Mouse (Mus musculus): ENCODE results near the gene Ttc7b. TPM values are rescaled to one million over a fixed set of nuclear protein-coding genes. Genes with fewer than 3 reads are reported as not detected.

Gene Ttc7b
- 6.9 and 7.3 TPM in 2 replicates for polyA plus RNA-seq (2015; fragmentation: Nextera tagmentation; extraction: Ambion mirVana)

DNA sequence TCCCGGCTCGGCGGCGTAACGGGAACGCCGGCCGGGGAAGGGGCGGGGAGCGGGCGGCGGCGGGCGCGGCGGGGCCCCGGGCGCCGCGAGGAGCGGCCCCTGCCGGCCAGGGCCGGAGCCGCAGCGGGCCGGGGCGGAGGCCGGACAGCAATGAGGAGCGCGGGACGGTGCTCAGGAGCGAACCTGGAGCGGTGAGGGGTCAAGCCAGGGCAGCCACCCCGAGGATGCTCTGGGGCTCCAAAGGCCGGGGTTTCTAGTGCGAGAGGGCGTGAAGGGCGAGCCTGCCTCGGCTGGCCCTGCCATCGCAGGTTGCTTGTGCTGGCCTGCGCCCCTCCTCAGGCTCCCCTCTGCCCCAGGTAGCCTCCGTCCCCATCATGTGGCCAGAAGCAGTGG lies at the start of gene Ttc7b:
Gene Ttc7b, minus strand, starts transcription at position 33 of the 393 bp plus-strand sequence.
- 1% methylated on average over 38 of the region's 42 CpGs for WGBS
- H3K4me1 ChIP-seq (replicated peaks) = peaks cover 41% of the 10 kb centered on the region
- H3K27me3 ChIP-seq = no peaks in the 10 kb centered on the region
- H3K36me3 ChIP-seq = no peaks in the 10 kb centered on the region
- peak within 1 kb of the TSS; percentile 87 for H3K4me3 ChIP-seq
- peak within 1 kb of the TSS; percentile 99 for H3K9ac ChIP-seq
- H3K9me3 ChIP-seq = no peaks in the 10 kb centered on the region
- ATAC-seq (ENCODE audit: low FRiP score) = peak; percentile 76
- peak within 1 kb of the TSS; percentile 91 for H3K4me2 ChIP-seq
- peak within 1 kb of the TSS; percentile 91 for H3K27ac ChIP-seq

DNA sequence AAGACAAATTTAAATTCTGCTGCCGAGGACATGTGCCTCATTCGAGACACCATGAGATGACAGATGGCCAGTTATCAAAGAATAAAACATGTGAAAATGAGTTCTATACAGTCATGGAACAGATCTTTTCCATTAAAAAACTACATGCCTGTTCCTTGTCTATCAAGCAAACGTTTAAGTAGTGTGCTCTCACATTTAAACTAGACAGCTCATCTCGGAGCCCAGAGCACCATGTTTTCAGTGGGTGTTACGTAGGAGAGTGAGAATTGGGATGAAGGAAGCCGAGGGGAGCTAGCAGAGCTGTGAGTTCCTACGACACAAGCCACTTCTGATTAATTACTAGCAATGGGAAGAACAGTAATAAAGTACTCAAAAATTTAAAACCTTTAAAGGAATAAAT lies 48.2 kb upstream of the Ttc7b start:
- ATAC-seq (ENCODE audit: low FRiP score) = no peak
- Histone ChIP-seq H3K9ac (no peak overlapping the region), H3K9me3 (no peaks in the 10 kb centered on the region), H3K27me3 (no peaks in the 10 kb centered on the region), H3K4me3 (no peak overlapping the region), H3K4me1 (replicated peaks) (no peaks in the 10 kb centered on the region), H3K4me2 (no peak overlapping the region), H3K36me3 (peaks cover 8% of the 10 kb centered on the region), H3K27ac (no peak overlapping the region)
- 85% methylated on average over 7 of the region's 7 CpGs for WGBS

DNA sequence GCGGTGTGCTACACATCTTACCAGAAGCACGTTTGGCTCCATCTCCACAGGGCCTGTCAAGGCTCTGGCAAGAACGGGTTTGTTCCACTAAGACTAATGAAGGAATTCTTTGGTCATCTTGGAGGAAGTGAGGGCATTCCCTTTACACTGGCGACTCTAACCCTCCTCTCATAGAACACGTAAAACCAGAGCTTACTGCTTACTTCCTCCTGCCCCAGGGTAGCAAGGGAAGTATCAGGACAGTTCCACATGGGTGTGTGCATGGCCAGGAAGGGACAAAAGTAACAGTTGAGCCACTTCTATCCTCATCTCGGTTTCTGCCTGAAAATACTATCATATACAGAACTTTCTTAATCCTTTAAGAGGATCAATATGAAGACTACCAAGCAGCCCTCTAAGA lies 47.5 kb upstream of the Ttc7b start:
- Histone ChIP-seq H3K27me3 (no peaks in the 10 kb centered on the region), H3K9me3 (no peaks in the 10 kb centered on the region)
- 93% methylated on average over 6 of the region's 6 CpGs for WGBS

DNA sequence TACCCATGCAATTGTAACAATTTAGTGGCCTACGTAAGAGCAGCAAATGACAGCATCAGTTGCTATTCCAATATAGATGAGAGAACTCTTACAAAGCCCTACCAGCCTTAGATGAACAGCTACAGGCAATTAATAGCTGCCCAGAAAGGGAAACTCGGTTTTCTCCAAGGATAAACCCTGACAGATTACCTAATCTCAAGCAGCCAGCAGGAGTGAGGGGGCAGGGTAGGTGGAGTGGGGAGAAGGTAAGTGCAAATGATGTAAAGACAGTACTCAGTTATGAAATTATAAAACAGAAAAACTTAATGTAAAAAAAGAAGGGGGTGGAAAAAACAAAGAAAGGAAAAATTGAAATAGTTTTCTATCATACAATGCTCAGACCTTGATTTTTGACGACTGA lies 47.0 kb upstream of the Ttc7b start:
- no peak overlapping the region for H3K27ac ChIP-seq
- no peak overlapping the region for H3K4me3 ChIP-seq
- no peaks in the 10 kb centered on the region for H3K4me1 ChIP-seq (replicated peaks)
- H3K36me3 ChIP-seq = peaks cover 13% of the 10 kb centered on the region; the same call in 1 of the 2 replicates
- no peak overlapping the region for H3K4me2 ChIP-seq
- H3K27me3 ChIP-seq = no peaks in the 10 kb centered on the region
- ATAC-seq (ENCODE audit: low FRiP score) = no peak
- H3K9me3 ChIP-seq = no peaks in the 10 kb centered on the region
- 86% methylated on average over 3 of the region's 3 CpGs for whole genome bisulfite sequencing
- no peak overlapping the region for H3K9ac ChIP-seq

More for the DNA sequence above, 47.5 kb upstream of the Ttc7b start:
- peaks cover 11% of the 10 kb centered on the region; the same call in 1 of the 2 replicates for H3K36me3 ChIP-seq
- no peak overlapping the region for H3K4me2 ChIP-seq
- no peak overlapping the region for H3K9ac ChIP-seq
- no peak overlapping the region for H3K27ac ChIP-seq
- no peak for ATAC-seq (ENCODE audit: low FRiP score)
- H3K4me3 ChIP-seq = no peak overlapping the region
- no peaks in the 10 kb centered on the region for H3K4me1 ChIP-seq (replicated peaks)

DNA sequence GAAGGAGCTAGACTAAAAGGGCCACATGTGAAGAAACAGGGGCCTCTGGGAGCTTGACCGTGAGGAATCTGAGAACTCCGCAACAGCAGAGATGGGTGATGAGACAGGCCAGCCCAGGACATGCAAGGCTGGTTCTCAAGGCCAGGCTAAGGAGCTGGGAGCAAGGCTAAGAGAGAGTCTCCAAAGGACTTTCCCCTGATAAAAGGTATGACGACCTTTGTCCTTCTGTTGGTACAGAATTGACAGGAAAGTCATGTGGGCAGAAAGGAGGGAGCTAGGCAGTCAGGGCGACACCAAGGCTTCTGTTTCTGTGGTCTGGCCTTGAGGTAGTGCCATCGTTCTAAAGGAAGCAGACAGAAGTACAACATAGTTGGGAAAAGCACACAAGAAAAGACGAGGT lies 33.0 kb upstream of the Ttc7b start:
- Histone ChIP-seq H3K27me3 (no peaks in the 10 kb centered on the region), H3K4me2 (no peak overlapping the region), H3K4me3 (no peak overlapping the region), H3K9ac (no peak overlapping the region), H3K4me1 (replicated peaks) (no peaks in the 10 kb centered on the region), H3K36me3 (peaks cover 15% of the 10 kb centered on the region), H3K9me3 (no peaks in the 10 kb centered on the region), H3K27ac (no peak overlapping the region)
- 86% methylated on average over 6 of the region's 6 CpGs for WGBS
- no peak for ATAC-seq (ENCODE audit: low FRiP score)

DNA sequence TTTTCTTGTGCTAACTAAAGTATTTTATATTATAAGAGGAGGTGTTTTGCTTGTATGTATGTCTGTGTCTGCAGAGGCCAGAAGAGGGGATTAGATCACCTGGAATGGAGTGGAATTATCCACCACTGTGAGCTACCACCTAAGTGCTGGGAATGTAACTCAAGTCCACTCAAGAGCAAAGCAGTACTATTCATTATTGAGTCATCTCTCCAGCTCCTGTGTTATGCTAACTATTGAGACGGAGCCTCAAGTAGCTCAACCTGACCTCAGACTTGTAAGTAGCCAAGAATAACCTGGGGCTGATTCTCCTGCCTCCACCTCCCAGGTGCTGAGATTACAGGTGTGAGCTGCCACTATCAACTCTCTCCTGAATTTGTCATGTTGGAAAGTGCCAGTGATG lies 31.3 kb upstream of the Ttc7b start:
- no peaks in the 10 kb centered on the region for H3K4me1 ChIP-seq (replicated peaks)
- no peak overlapping the region for H3K4me2 ChIP-seq
- no peak overlapping the region for H3K27ac ChIP-seq
- H3K27me3 ChIP-seq = no peaks in the 10 kb centered on the region
- ATAC-seq (ENCODE audit: low FRiP score) = no peak
- no peak overlapping the region for H3K4me3 ChIP-seq
- H3K9me3 ChIP-seq = no peaks in the 10 kb centered on the region
- H3K36me3 ChIP-seq = peaks cover 15% of the 10 kb centered on the region
- H3K9ac ChIP-seq = no peak overlapping the region
- 85% methylated on average over 1 of the region's 1 CpGs for WGBS

DNA sequence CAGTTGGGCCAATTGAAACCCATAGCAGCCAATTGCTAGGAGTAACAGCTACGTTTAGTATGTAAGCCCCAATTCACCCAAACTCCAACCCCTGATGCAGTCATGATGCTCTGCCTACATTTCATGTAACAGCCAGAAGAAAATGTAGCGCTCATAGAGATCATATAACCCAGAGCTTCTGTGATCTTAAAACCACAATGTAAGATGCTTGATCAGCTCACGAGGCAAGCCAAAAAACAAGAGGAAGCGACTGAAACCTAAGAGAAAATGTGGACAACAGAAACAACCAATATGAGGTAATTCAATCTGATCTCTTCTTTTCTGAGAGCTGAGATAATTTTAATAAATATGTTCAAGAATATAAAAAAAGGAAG lies 23.6 kb upstream of the Ttc7b start:
- H3K9me3 ChIP-seq = no peaks in the 10 kb centered on the region
- no peak overlapping the region for H3K4me3 ChIP-seq
- H3K36me3 ChIP-seq = no peaks in the 10 kb centered on the region
- 93% methylated on average over 4 of the region's 4 CpGs for WGBS
- H3K27ac ChIP-seq = no peak overlapping the region
- no peak overlapping the region for H3K4me2 ChIP-seq
- ATAC-seq (ENCODE audit: low FRiP score) = no peak
- H3K27me3 ChIP-seq = no peaks in the 10 kb centered on the region
- no peaks in the 10 kb centered on the region for H3K4me1 ChIP-seq (replicated peaks)
- no peak overlapping the region for H3K9ac ChIP-seq

DNA sequence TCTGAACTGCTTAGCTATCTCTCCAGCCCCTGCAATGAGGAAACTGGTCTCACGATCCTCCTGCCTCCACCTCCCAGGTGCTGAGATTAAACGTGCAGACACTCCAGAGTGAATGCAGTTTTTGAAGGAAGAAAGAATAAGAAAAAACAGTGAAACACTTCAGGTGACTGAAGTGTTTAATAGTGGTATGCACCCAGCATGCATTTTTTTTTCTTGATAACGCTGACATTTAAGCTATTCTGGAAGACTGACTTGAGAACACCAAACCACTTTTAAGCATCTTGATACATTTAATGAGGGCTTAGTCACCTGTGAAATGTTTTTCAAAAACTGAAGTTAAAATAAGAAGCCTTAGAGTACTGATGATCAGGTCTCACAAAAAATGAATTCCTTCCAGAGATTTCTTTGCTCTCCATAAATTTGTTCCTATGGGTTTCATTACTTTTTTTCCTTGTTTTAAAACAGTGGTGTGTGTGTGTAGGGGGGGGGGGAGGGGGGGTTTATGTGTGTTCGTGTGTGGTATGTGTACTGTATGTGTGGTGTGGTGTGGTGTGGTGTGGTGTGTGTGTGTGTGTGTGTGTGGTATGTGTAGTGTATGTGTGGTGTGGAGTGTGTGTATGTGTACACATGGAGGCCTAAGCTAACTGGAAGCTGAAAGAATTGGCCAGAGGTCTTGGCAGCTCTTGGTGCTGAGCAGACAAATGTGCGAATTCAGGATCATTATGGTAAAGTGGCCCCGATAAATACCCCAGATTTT lies 23.0 kb upstream of the Ttc7b start:
- Histone ChIP-seq H3K27ac (no peak overlapping the region), H3K4me2 (no peak overlapping the region), H3K4me1 (replicated peaks) (no peaks in the 10 kb centered on the region), H3K4me3 (no peak overlapping the region), H3K9me3 (no peaks in the 10 kb centered on the region), H3K27me3 (no peaks in the 10 kb centered on the region), H3K36me3 (no peaks in the 10 kb centered on the region), H3K9ac (no peak overlapping the region)
- ATAC-seq (ENCODE audit: low FRiP score) = no peak
- WGBS = 87% methylated on average over 6 of the region's 6 CpGs

DNA sequence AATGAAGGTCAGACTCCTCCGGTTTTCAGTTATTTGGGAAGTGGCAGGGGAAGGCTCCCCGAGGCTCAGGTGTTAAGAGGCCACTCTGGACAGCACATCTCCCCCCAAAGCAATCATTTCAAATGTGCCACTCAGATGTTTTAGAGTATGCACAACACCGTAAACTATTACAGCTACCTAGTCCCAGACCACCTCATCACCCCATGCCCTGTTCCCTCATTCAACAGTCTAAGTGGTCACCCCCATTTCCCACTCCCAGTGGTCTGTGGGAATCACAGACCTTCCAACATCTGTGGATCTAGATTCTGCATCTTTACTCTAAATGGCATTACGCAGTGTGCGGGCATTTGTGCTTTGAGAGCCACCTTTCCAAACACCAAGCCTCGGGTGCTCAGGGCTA lies 21.9 kb upstream of the Ttc7b start:
- H3K4me2 ChIP-seq = no peak overlapping the region
- no peak overlapping the region for H3K9ac ChIP-seq
- ATAC-seq (ENCODE audit: low FRiP score) = no peak
- no peaks in the 10 kb centered on the region for H3K9me3 ChIP-seq
- H3K36me3 ChIP-seq = no peaks in the 10 kb centered on the region
- WGBS = 94% methylated on average over 6 of the region's 6 CpGs
- no peaks in the 10 kb centered on the region for H3K27me3 ChIP-seq
- H3K4me1 ChIP-seq (replicated peaks) = no peaks in the 10 kb centered on the region
- H3K27ac ChIP-seq = no peak overlapping the region
- no peak overlapping the region for H3K4me3 ChIP-seq

DNA sequence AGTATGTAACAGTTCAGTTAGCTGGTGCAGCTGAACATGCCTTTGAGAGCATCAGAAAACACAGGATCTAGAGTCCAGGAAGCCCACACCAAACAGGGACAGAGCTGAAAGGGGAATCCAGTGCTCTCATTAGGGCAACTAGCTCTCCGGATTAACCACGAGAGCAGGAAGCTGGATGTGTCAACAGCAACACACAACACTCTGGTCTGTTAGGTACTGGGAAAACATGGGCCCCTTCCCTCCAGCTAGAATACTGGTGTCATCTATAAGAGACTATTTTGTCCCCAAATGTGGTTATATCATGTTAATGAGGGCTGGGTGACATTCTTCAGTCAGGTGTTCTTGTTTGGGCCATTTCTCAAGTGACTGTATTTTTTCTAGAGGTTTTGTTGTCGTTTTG lies 21.4 kb upstream of the Ttc7b start:
- H3K9ac ChIP-seq = no peak overlapping the region
- WGBS = 55% methylated on average over 3 of the region's 3 CpGs
- H3K36me3 ChIP-seq = no peaks in the 10 kb centered on the region
- H3K4me2 ChIP-seq = no peak overlapping the region
- no peaks in the 10 kb centered on the region for H3K4me1 ChIP-seq (replicated peaks)
- no peak overlapping the region for H3K4me3 ChIP-seq
- no peak for ATAC-seq (ENCODE audit: low FRiP score)
- H3K27ac ChIP-seq = no peak overlapping the region
- no peaks in the 10 kb centered on the region for H3K27me3 ChIP-seq
- no peaks in the 10 kb centered on the region for H3K9me3 ChIP-seq

DNA sequence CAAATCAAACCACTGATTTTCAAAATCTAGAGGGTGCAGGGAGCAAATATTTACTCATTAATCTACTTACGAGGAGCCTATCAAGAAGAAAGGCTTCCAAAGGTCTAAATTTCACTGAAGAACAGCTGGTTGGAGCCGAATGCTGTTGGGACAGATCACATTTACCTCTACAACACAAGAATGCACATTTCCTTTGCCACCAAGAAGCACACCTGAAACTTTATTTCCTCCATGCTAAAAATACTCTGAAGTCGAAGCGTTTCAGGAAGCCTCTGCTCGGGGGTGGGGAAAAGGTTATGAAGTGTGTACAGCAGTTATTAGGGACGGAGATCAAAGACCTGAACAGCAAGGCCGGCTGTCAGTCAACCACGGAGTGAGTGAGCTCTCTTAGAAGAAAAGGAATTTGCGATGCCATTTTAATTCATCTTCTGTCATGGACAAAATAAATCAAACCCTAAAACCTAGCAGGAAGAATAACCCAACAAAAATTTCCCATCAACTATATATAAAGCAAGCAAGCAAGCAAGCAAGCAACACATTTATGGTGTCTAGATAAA lies 18.6 kb upstream of the Ttc7b start:
- Histone ChIP-seq H3K4me2 (no peak overlapping the region), H3K36me3 (no peaks in the 10 kb centered on the region), H3K4me1 (replicated peaks) (0 out of 2 replicates have a peak, but pooled peaks cover 3% of the 10 kb centered on the region), H3K9ac (no peak overlapping the region), H3K27me3 (no peaks in the 10 kb centered on the region), H3K27ac (no peak overlapping the region), H3K9me3 (no peaks in the 10 kb centered on the region), H3K4me3 (no peak overlapping the region)
- ATAC-seq (ENCODE audit: low FRiP score) = no peak
- WGBS = 71% methylated on average over 9 of the region's 9 CpGs

DNA sequence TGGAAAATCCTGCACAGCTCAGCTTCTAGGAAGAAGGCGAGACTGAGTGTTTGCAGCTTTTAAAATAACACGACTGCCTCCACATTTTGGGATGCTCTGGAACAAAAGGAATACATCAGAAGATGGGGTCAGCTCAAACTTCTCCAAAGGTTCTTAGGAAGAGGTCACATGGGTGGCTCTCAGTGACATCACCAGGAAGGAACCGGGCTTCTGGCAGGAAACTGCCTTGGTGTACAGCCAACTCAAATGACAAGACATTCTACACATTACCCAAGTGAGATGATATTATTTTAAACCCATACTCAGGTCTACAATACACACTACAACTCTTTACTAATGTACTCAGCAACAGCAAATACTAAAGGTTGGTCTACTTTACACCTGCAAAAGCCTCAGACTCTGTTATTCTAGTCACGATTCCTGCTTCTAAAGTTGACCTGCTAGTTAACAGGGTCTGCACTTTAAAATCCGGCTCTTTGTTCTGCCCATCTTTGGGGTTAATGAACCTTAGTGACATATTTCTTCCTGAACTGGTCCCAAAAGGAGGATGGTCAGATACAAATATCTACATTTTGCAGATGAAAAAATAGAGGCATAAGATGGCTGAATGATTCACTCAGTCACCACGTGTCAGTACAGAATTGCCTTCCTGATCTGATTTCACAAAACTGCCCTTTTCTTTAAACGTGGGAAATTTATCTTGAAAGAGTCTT lies 18.0 kb upstream of the Ttc7b start:
- H3K4me3 ChIP-seq = no peak overlapping the region
- no peaks in the 10 kb centered on the region for H3K9me3 ChIP-seq
- no peak for ATAC-seq (ENCODE audit: low FRiP score)
- no peak overlapping the region for H3K9ac ChIP-seq
- WGBS = 63% methylated on average over 7 of the region's 7 CpGs
- H3K36me3 ChIP-seq = no peaks in the 10 kb centered on the region
- no peak overlapping the region for H3K27ac ChIP-seq
- no peak overlapping the region for H3K4me2 ChIP-seq
- 0 out of 2 replicates have a peak, but pooled peaks cover 8% of the 10 kb centered on the region for H3K4me1 ChIP-seq (replicated peaks)
- H3K27me3 ChIP-seq = no peaks in the 10 kb centered on the region
